Mouse (Mus musculus) heart, adult 2 months (tissue): ENCODE data around the gene Flywch2.

Source experiments
- CTCF ChIP-seq: fragments of 200-600 bp; IDR thresholded peaks from 2 replicates; pipeline ENCODE4 v1.8.1; 2022; ENCODE audit warnings: antibody characterized with exemption, mild to moderate bottlenecking, moderate library complexity
- POLR2A ChIP-seq: fragments of 200-500 bp; IDR thresholded peaks from 2 replicates; pipeline ENCODE4 v1.6.1; 2011; ENCODE audit warnings: mild to moderate bottlenecking, low read depth, low read length, control low read depth; ENCODE audit not compliant: insufficient read depth

DNA sequence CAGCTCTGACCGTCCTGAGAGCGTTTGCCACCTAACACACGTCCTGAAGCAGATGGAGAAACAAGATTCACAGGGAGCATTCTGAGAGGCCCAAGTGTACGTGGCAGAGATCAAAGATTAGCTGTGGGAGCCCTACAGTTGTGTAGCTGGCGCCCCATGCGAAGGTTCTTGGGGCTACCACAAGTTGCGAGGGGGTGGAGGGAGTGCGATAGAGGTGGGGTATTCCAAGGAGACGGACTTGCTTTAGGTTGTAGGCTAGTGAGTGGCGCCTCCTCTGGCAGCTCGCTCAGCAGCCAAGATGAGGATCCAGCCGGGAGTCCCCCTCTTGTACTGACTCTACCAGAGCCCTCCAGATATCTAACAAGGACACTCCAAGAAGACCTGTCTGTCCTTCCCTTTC, 39.6 kb downstream of the Flywch2 start:
- TF ChIP-seq CTCF (peak; percentile 32), POLR2A (no peak)
